Comparison of ENCODE assay signal across 8 mouse cellular contexts in genomic region chr2:30826825-30827748, GRCm38 (mm10). TPM values are rescaled to one million over a fixed set of nuclear protein-coding genes. Genes with fewer than 3 reads are reported as not detected.
DNase-seq lines count a peak whose midpoint lies in the region; ATAC-seq and TF ChIP-seq lines count a peak whose summit lies in the region.

No protein-coding gene starts in this region.

- H3K4me1 ChIP-seq in forebrain, embryonic 16.5 days (replicated peaks; ENCODE audit: control insufficient read depth, insufficient read depth, low read length), result peaks cover 22% of the 10 kb centered on the region
- peaks cover 35% of the 10 kb centered on the region for H3K4me1 ChIP-seq in intestine, embryonic 15.5 days (replicated peaks)
- H3K4me1 ChIP-seq in limb, embryonic 14.5 days (ENCODE audit: control insufficient read depth, insufficient read depth, low read length), result peaks cover 11% of the 10 kb centered on the region
- H3K4me1 ChIP-seq in midbrain, embryonic 13.5 days (replicated peaks), result peaks cover 24% of the 10 kb centered on the region
- H3K4me1 ChIP-seq in stomach, embryonic 14.5 days (ENCODE audit: control insufficient read depth, insufficient read depth, low read length), result peaks cover 16% of the 10 kb centered on the region

- WGBS in forebrain, embryonic 16.5 days, result 37% methylated on average over 26 of the region's 26 CpGs
- 30% methylated on average over 26 of the region's 26 CpGs for WGBS in intestine, embryonic 15.5 days
- 32% methylated on average over 26 of the region's 26 CpGs for WGBS in limb, embryonic 14.5 days
- WGBS in midbrain, embryonic 13.5 days, result 35% methylated on average over 26 of the region's 26 CpGs
- 32% methylated on average over 26 of the region's 26 CpGs for WGBS in stomach, embryonic 14.5 days

- no peak for DNase-seq in frontal cortex, postnatal 10 days (ENCODE audit: low spot score in 2 of 2)
- DNase-seq in adrenal gland, postnatal 36 days, result peak; percentile 71
- peak; percentile 39 for DNase-seq in limb, embryonic 14.5 days (ENCODE audit: low spot score)

- no peaks in the 10 kb centered on the region for H3K27me3 ChIP-seq in forebrain, embryonic 16.5 days (replicated peaks; ENCODE audit: control insufficient read depth, insufficient read depth, low read length)
- H3K27me3 ChIP-seq in intestine, embryonic 15.5 days (replicated peaks), result no peaks in the 10 kb centered on the region
- H3K27me3 ChIP-seq in limb, embryonic 14.5 days (ENCODE audit: control insufficient read depth, insufficient read depth, low read length), result no peaks in the 10 kb centered on the region
- H3K27me3 ChIP-seq in midbrain, embryonic 13.5 days, result no peaks in the 10 kb centered on the region
- H3K27me3 ChIP-seq in stomach, embryonic 14.5 days (ENCODE audit: control insufficient read depth, insufficient read depth, low read length), result no peaks in the 10 kb centered on the region

- peak; percentile 20; the same call in 1 of the 2 replicates for ATAC-seq in frontal cortex, adult (ENCODE audit: low TSS enrichment)
- ATAC-seq in forebrain, embryonic 16.5 days, result no peak
- peak; percentile 6 for ATAC-seq in intestine, embryonic 15.5 days
- ATAC-seq in limb, embryonic 14.5 days (ENCODE audit: low FRiP score, low read depth), result no peak
- no peak for ATAC-seq in midbrain, embryonic 13.5 days
- ATAC-seq in stomach, embryonic 14.5 days (ENCODE audit: insufficient number of reproducible peaks, insufficient read depth, low FRiP score, low read depth), result 0 out of 2 replicates have a peak, but pooled peaks have one; percentile 6

- H3K4me2 ChIP-seq in forebrain, embryonic 16.5 days (ENCODE audit: low read length), result peak overlapping the region; percentile 87
- peak overlapping the region; percentile 91 for H3K4me2 ChIP-seq in intestine, embryonic 15.5 days (replicated peaks)
- peak overlapping the region; percentile 88 for H3K4me2 ChIP-seq in limb, embryonic 14.5 days (replicated peaks; ENCODE audit: low read depth, low read length, severe bottlenecking)
- peak overlapping the region; percentile 100 for H3K4me2 ChIP-seq in midbrain, embryonic 13.5 days (replicated peaks)
- peak overlapping the region; percentile 84 for H3K4me2 ChIP-seq in stomach, embryonic 14.5 days (replicated peaks; ENCODE audit: low read depth, low read length)

- H3K4me3 ChIP-seq in forebrain, embryonic 16.5 days (replicated peaks; ENCODE audit: low read length), result peak overlapping the region; percentile 95
- H3K4me3 ChIP-seq in intestine, embryonic 15.5 days (replicated peaks), result peak overlapping the region; percentile 93
- peak overlapping the region; percentile 92 for H3K4me3 ChIP-seq in limb, embryonic 14.5 days (replicated peaks; ENCODE audit: low read length)
- peak overlapping the region; percentile 88 for H3K4me3 ChIP-seq in midbrain, embryonic 13.5 days (replicated peaks)
- peak overlapping the region; percentile 80 for H3K4me3 ChIP-seq in stomach, embryonic 14.5 days (ENCODE audit: low read depth, low read length)

- H3K9ac ChIP-seq in forebrain, embryonic 16.5 days (replicated peaks; ENCODE audit: low read depth, low read length), result peak overlapping the region; percentile 89
- peak overlapping the region; percentile 80 for H3K9ac ChIP-seq in intestine, embryonic 15.5 days
- H3K9ac ChIP-seq in limb, embryonic 14.5 days (ENCODE audit: low read depth, low read length, severe bottlenecking), result peak overlapping the region; percentile 79
- H3K9ac ChIP-seq in midbrain, embryonic 13.5 days (replicated peaks), result peak overlapping the region; percentile 90
- peak overlapping the region; percentile 68 for H3K9ac ChIP-seq in stomach, embryonic 14.5 days (replicated peaks; ENCODE audit: low read depth, low read length)

- peaks cover 24% of the 10 kb centered on the region for H3K36me3 ChIP-seq in forebrain, embryonic 16.5 days (ENCODE audit: control insufficient read depth, insufficient read depth)
- H3K36me3 ChIP-seq in intestine, embryonic 15.5 days, result peaks cover 36% of the 10 kb centered on the region
- peaks cover 44% of the 10 kb centered on the region for H3K36me3 ChIP-seq in limb, embryonic 14.5 days (ENCODE audit: control insufficient read depth, insufficient read depth, low read length)
- peaks cover 45% of the 10 kb centered on the region for H3K36me3 ChIP-seq in midbrain, embryonic 13.5 days
- peaks cover 33% of the 10 kb centered on the region for H3K36me3 ChIP-seq in stomach, embryonic 14.5 days (ENCODE audit: control insufficient read depth, insufficient read depth, low read length)

- no peaks in the 10 kb centered on the region for H3K9me3 ChIP-seq in forebrain, embryonic 16.5 days (ENCODE audit: control insufficient read depth, low read length)
- H3K9me3 ChIP-seq in intestine, embryonic 15.5 days, result no peaks in the 10 kb centered on the region
- H3K9me3 ChIP-seq in limb, embryonic 14.5 days (ENCODE audit: control insufficient read depth, low read length), result no peaks in the 10 kb centered on the region
- H3K9me3 ChIP-seq in midbrain, embryonic 13.5 days, result no peaks in the 10 kb centered on the region
- no peaks in the 10 kb centered on the region for H3K9me3 ChIP-seq in stomach, embryonic 14.5 days (ENCODE audit: control insufficient read depth, low read depth, low read length)

- H3K27ac ChIP-seq in forebrain, embryonic 16.5 days (ENCODE audit: low read length), result 0 out of 2 replicates have a peak overlapping the region, but pooled peaks have one; percentile 24
- H3K27ac ChIP-seq in intestine, embryonic 15.5 days, result peak overlapping the region; percentile 54; the same call in 1 of the 2 replicates
- H3K27ac ChIP-seq in limb, embryonic 14.5 days (replicated peaks; ENCODE audit: low read depth, low read length), result peak overlapping the region; percentile 39; the same call in 1 of the 2 replicates
- H3K27ac ChIP-seq in midbrain, embryonic 13.5 days, result peak overlapping the region; percentile 65
- H3K27ac ChIP-seq in stomach, embryonic 14.5 days (ENCODE audit: low read length), result no peak overlapping the region; the same call in 1 of the 2 replicates

- no peak for TF ChIP-seq POLR2A in limb, embryonic 14.5 days (IDR thresholded peaks at IDR 0.05; ENCODE audit: borderline replicate concordance, extremely low read depth, insufficient read depth, insufficient read length)

RNA-seq across cellular contexts. Expression of gene Asb6, which starts 3.0 kb away (rescaled TPM):
- 10 to 100 TPM; 23.9 to 27.0 TPM for total RNA-seq in adrenal gland, postnatal 36 days (2021)
- 41.2 and 47.2 TPM in 2 replicates for polyA plus RNA-seq in forebrain, embryonic 16.5 days (2015; fragmentation: Nextera tagmentation; extraction: Ambion mirVana)
- polyA plus RNA-seq in intestine, embryonic 15.5 days (2015; fragmentation: Nextera tagmentation; extraction: Ambion mirVana), result 22.4 and 23.3 TPM in 2 replicates
- polyA plus RNA-seq in limb, embryonic 14.5 days (2012; rRNA removed), result 36.8 and 48.7 TPM in 2 replicates
- polyA plus RNA-seq in limb, embryonic 14.5 days (2014; fragmentation: Nextera tagmentation; extraction: Ambion mirVana), result 29.5 and 31.8 TPM in 2 replicates
- 41.7 and 43.0 TPM in 2 replicates for polyA plus RNA-seq in midbrain, embryonic 13.5 days (2015; fragmentation: Nextera tagmentation; extraction: Ambion mirVana)
- polyA plus RNA-seq in stomach, embryonic 14.5 days (2014; fragmentation: Nextera tagmentation; extraction: Ambion mirVana), result 27.1 and 29.1 TPM in 2 replicates

RNA-seq across cellular contexts. Expression of gene Prrx2, which starts 7.7 kb away (rescaled TPM):
- total RNA-seq in adrenal gland, postnatal 36 days (2021), result 1 to 10 TPM in 1 of 2 experiments, under 1 TPM in 1; 0.46 to 2.2 TPM
- 1.9 and 4.0 TPM in 2 replicates for polyA plus RNA-seq in forebrain, embryonic 16.5 days (2015; fragmentation: Nextera tagmentation; extraction: Ambion mirVana)
- polyA plus RNA-seq in intestine, embryonic 15.5 days (2015; fragmentation: Nextera tagmentation; extraction: Ambion mirVana), result 2.5 and 4.3 TPM in 2 replicates
- polyA plus RNA-seq in limb, embryonic 14.5 days (2012; rRNA removed), result 176 and 268 TPM in 2 replicates
- 93.1 and 112 TPM in 2 replicates for polyA plus RNA-seq in limb, embryonic 14.5 days (2014; fragmentation: Nextera tagmentation; extraction: Ambion mirVana)
- polyA plus RNA-seq in midbrain, embryonic 13.5 days (2015; fragmentation: Nextera tagmentation; extraction: Ambion mirVana), result 2.0 and 2.8 TPM in 2 replicates
- polyA plus RNA-seq in stomach, embryonic 14.5 days (2014; fragmentation: Nextera tagmentation; extraction: Ambion mirVana), result 6.0 and 8.9 TPM in 2 replicates

RNA-seq across cellular contexts. Expression of gene Ntmt1, which starts 19.5 kb away (rescaled TPM):
- 10 to 100 TPM; 49.6 to 52.2 TPM for total RNA-seq in adrenal gland, postnatal 36 days (2021)
- polyA plus RNA-seq in forebrain, embryonic 16.5 days (2015; fragmentation: Nextera tagmentation; extraction: Ambion mirVana), result 120 and 121 TPM in 2 replicates
- polyA plus RNA-seq in intestine, embryonic 15.5 days (2015; fragmentation: Nextera tagmentation; extraction: Ambion mirVana), result 84.5 and 85.4 TPM in 2 replicates
- polyA plus RNA-seq in limb, embryonic 14.5 days (2012; rRNA removed), result 59.5 and 66.8 TPM in 2 replicates
- 84.2 and 91.0 TPM in 2 replicates for polyA plus RNA-seq in limb, embryonic 14.5 days (2014; fragmentation: Nextera tagmentation; extraction: Ambion mirVana)
- 121 and 123 TPM in 2 replicates for polyA plus RNA-seq in midbrain, embryonic 13.5 days (2015; fragmentation: Nextera tagmentation; extraction: Ambion mirVana)
- polyA plus RNA-seq in stomach, embryonic 14.5 days (2014; fragmentation: Nextera tagmentation; extraction: Ambion mirVana), result 99.1 and 101 TPM in 2 replicates

RNA-seq across cellular contexts. Expression of gene 1700001O22Rik, which starts 23.6 kb away (rescaled TPM):
- 1 to 10 TPM in 1 of 2 experiments, under 1 TPM in 1; 0.99 to 2.8 TPM for total RNA-seq in adrenal gland, postnatal 36 days (2021)
- 2.1 and 2.9 TPM in 2 replicates for polyA plus RNA-seq in forebrain, embryonic 16.5 days (2015; fragmentation: Nextera tagmentation; extraction: Ambion mirVana)
- 1.1 and 1.8 TPM in 2 replicates for polyA plus RNA-seq in intestine, embryonic 15.5 days (2015; fragmentation: Nextera tagmentation; extraction: Ambion mirVana)
- polyA plus RNA-seq in limb, embryonic 14.5 days (2012; rRNA removed), result 3.3 and 3.4 TPM in 2 replicates
- 2.7 and 3.4 TPM in 2 replicates for polyA plus RNA-seq in limb, embryonic 14.5 days (2014; fragmentation: Nextera tagmentation; extraction: Ambion mirVana)
- 1.1 and 1.3 TPM in 2 replicates for polyA plus RNA-seq in midbrain, embryonic 13.5 days (2015; fragmentation: Nextera tagmentation; extraction: Ambion mirVana)
- 2.5 and 3.3 TPM in 2 replicates for polyA plus RNA-seq in stomach, embryonic 14.5 days (2014; fragmentation: Nextera tagmentation; extraction: Ambion mirVana)

Comparison
In these comparisons a context has a peak if more than half of its experiments do, and no peak if none do; other contexts are left out.
1. ATAC-seq: peak in frontal cortex, adult (single experiment), intestine, embryonic 15.5 days (single experiment) and stomach, embryonic 14.5 days (single experiment); none in forebrain, embryonic 16.5 days (single experiment), limb, embryonic 14.5 days (single experiment) and midbrain, embryonic 13.5 days (single experiment).
2. DNase-seq: peak in adrenal gland, postnatal 36 days (2 of 2) and limb, embryonic 14.5 days (single experiment); none in frontal cortex, postnatal 10 days (0 of 2).
3. Peak in every context shown above with its lines, with median percentiles within 50 percentile points of each other: H3K4me2 ChIP-seq, H3K4me3 ChIP-seq and H3K9ac ChIP-seq.